Mouse (Mus musculus) liver, adult (tissue): ENCODE data around the gene Gcdh.

Experiments used
- GATA4 ChIP-seq: IDR thresholded peaks from 2 replicates; pipeline ENCODE4 v1.6.1; 2014; ENCODE audit warnings: mild to moderate bottlenecking, low read length; ENCODE audit not compliant: insufficient replicate concordance

Gcdh gene

DNA sequence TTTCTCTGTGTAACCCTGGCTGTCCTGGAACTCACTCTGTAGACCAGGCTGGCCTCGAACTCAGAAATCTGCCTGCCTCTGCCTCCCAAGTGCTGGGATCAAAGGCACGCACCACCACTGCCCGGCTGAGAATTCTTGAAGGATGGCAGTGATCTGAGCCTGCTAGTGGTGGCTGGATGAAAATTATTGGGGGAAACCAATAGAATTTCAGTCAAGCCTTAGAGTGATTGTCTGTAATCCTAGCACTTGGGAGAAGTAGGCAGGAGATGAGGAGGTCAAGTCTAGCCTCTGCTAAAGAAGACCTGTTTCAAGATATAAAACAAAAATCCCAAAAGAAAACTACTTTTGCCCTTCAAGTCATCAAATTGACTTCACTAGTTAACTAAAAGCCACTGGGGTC, 37.3 kb downstream of the Gcdh start:
- TF ChIP-seq GATA4 = no peak

- no peak for TF ChIP-seq GATA4
Measured at GRCm38 (mm10) chr8:84847684-84848435, 45.9 kb downstream of the Gcdh start.

DNA sequence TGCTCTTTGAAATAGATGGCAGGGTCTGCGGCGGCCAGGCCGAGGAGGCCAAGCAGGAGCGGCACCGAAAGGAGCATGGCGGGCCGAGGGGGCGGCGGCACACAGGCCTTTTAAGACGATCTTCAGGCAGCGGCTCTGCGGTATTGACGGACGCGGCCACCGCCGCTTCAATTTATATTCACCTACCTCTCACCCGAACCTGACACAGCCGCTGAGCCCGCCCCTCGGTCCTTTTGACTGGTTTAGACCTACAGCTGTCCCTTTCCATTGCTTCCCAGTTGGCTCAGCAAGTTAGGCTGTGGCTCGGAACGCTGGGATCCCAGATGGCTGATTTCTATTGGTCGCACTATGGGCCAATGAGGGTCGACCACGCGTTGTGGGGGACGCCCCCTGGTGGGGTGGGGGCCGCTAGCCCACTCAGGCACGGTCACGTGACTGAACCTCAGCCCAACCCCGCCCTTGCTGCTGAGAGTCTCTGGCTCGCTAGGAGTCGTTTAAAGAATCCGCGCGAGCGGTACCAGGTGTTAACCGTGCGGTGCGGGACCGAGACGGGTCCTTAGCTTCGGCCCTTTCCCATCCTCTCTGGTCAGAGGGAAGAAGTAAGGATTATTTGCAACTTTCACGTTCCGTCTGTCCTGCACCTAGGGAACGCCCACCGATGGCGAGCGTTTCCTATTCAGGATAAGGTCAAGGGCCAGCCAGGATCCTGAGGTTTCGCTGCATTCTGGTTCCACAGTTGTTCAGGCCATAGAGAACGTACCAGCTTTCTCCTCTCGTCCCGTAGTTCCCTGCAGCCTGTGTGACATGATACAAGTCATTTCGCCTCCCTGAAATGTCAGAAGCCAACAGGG, 46.8 kb downstream of the Gcdh start, which contains the start of gene Calr:
Calr (minus strand) TSS at position 213 of the 851 bp plus-strand sequence.
- TF ChIP-seq GATA4 = no peak

DNA sequence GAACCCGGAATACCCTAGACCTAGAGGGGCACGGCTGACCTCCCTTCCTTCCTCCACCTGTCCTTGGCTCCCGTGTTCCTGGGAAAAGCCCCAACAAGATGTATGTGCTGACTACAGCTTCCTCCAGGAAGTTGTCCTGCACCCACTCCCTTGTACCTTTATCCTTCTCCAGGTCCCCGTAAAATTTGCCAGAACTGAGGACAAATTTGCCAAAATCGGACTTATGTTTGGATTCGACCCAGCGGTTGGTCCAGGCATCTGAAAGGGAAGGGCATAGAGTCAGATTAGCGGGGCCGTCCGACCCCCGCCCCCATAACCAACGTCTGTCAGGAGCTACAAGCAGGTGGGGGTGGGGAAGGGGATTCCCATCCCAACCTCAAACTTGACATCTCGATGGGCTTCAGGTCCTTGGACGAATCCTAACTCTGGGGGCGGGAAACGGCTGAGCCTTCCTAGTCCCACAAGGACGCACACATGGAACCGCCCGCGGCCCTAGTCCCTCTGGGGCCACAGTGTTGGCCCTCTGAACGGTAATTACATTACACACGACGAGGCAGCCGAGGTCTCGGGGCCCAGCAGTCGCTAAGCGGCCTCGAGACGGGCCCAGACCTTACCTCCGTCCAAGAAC, 47.5 kb downstream of the Gcdh start:
- no peak for TF ChIP-seq GATA4

DNA sequence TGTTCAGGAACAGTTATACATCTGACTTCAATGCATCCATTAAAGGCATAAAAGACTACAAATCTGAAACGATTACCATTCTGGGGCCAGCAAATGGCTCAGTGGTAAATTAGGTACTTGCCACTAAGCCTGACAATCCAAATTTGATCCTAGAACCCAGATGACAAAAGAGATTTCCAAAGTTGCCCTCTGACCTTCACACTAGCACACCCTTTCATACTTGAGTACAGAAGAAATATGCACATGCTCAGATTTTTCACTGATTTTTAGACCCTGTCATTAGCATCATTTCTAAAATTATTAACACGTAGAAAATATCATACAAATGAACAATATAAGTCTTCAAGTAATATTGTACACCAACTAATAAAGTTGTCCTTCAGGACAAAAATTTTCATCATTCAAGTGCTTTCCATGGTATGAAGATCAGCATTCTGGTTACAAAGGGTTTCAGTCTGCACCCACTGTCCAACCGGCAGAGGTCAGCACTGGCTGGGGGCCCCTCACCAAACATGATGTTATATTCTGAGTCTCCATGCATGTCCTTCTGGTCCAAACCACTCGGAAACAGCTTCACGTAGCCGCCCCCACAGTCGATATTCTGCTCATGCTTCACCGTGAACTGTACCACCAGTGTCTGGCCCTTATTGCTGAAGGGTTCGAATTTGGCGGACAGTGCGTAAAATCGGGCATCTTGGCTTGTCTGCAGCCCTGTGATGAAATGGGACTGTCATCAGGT, 48.2 kb downstream of the Gcdh start:
- TF ChIP-seq GATA4 = no peak

DNA sequence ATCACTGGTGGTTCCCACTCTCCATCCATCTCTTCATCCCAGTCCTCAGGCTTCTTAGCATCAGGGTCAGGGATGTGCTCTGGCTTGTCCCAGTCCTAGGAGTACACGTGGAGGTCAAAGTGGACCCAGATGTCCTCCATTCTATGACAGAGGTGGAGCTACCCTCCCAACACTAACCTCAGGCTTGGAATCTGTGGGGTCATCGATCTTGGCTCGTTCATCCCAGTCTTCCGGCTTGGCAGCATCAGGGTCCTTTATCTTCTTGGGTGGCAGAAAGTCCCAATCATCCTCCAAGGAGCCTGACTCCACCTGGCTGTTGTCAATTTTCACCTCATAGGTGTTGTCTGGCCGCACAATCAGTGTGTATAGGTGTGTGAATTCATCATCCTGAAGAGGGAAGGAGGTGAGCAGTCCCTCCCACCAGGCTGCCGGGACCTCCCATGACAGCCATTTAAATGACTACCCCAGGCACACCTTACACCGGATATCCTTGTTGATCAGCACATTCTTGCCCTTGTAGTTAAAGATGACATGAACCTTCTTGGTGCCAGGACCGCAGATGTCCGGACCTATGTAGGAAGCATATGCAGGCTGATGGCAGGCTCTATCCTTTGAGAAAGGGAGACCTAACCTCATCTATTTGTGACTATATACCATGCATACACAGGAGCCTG, 49.2 kb downstream of the Gcdh start:
- no peak for TF ChIP-seq GATA4

GRCm38 (mm10) chr8:84841514-84841913, 52.2 kb downstream of the Gcdh start:
- TF ChIP-seq GATA4 = no peak

- TF ChIP-seq GATA4 = no peak; the same call in 1 of the 2 replicates
Measured at GRCm38 (mm10) chr8:84840248-84840999, 53.3 kb downstream of the Gcdh start, which contains the start of gene Rad23a. Gene Rad23a (minus strand): TSS chr8:84840665.

DNA sequence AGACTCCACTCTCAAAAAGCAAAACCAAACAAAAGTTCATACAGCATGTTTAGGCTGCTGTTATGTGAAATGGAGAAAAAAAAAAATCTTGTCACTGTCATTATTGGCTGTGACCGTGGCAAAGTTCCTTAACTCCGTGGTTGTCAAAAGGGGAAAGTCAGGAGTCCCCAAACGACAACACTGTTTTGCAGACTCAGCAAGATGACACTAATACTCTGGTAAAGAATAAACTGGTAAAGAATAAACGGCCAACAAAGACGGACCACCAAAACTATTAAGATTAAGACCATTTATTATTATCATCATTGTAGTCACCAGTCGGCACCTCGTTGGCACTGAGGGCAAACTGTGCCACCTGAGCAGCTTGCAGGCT, 53.9 kb downstream of the Gcdh start:
- no peak for TF ChIP-seq GATA4

DNA sequence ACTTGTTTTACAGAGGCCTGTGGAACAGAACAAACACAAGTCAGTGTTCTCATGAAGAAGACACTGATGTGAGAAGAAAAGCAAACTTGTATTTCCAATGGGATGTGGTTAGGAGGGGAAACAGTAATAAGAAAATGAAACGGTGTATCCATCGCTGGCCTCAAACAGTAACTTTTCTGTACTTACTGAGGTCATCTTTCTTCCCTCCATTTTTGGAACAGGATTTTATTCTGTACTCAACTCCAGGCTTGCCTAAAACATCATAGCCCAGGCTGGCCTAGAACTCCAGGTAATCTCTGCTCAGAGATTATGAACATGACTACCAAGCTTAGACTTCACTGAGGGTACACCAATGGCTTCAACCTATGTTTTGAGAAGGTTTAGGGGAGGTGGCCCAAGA, 54.3 kb downstream of the Gcdh start:
- no peak for TF ChIP-seq GATA4

- TF ChIP-seq GATA4 = no peak
Measured at GRCm38 (mm10) chr8:84838513-84838912, 55.2 kb downstream of the Gcdh start.

GRCm38 (mm10) chr8:84837912-84838470, 55.7 kb downstream of the Gcdh start:
- TF ChIP-seq GATA4 = no peak

DNA sequence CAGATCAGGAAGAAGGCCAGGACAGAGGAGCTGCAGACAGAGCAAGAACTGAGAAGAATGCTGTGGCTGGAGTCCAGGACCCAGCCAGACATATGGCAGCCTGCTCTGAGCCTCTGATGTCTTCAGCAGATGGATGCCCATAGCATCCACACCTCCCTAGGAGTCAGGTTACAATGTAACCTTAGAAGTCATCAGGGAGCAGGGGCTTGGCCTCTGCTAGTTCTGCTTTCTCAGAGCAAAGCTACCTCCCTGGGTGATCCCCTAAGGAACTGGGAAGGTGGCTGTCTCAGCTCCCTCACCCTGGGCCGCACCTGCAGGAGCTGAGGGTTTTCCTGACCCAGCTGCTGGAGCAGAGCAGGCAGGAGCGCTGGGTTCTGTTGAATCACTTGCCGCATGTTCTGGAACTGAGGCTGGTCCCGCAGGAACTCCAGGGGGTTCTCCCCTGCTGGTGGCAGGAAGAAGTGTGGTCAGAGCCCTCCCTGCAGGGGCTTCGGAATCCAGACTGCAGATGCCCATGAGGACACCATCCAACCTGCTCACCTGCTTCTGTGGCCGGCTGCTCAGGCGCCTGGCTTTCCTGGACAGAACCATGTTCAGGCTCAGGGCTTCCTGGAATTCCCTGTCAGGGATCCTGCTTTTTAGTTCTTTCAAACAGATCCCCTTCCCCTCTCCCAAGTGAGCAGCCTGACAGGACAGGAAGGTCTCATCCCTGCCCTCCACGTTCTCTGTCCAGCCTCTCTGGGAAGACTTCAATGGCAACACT, 56.4 kb downstream of the Gcdh start:
- no peak for TF ChIP-seq GATA4
